Mouse (Mus musculus) myocyte (in vitro differentiated cells): ENCODE measurements around the gene Fkbp4. TPM values are rescaled to one million over a fixed set of nuclear protein-coding genes. Genes with fewer than 3 reads are reported as not detected.
A peak's percentile ranks its signal among the peaks of the same experiment; 100 is the strongest.

Source experiments
- H3K27me3 ChIP-seq: one replicate; pipeline ENCODE4 v1.6.1; 2011; ENCODE audit not compliant: control insufficient read depth, insufficient read depth, insufficient read length
- H3K36me3 ChIP-seq: one replicate; pipeline ENCODE4 v1.6.1; 2011; ENCODE audit not compliant: control insufficient read depth, insufficient read depth
- H3K4me2 ChIP-seq: one replicate; pipeline ENCODE4 v1.6.1; 2011; ENCODE audit warnings: low read depth, control low read depth
- H3K4me3 ChIP-seq: one replicate; pipeline ENCODE4 v1.5.1; 2011; ENCODE audit warnings: mild to moderate bottlenecking, control low read depth, moderate library complexity
- H3K79me2 ChIP-seq: one replicate; pipeline ENCODE4 v1.6.1; 2011; ENCODE audit not compliant: control insufficient read depth, insufficient read depth
- H3ac ChIP-seq: one replicate; pipeline ENCODE4 v1.6.1; 2011; ENCODE audit not compliant: control insufficient read depth, insufficient read length
- CEBPB ChIP-seq: IDR thresholded peaks from 2 replicates; pipeline ENCODE4 v1.6.1; 2011; ENCODE audit warnings: mild to moderate bottlenecking, moderate library complexity; ENCODE audit not compliant: poor library complexity, insufficient read depth, severe bottlenecking
- E2F4 ChIP-seq: IDR thresholded peaks from one replicate; pipeline ENCODE4 v1.6.1; 2011; ENCODE audit warnings: mild to moderate bottlenecking, control low read depth, moderate library complexity; ENCODE audit not compliant: insufficient read depth
- MAX ChIP-seq: IDR thresholded peaks from one replicate; pipeline ENCODE4 v1.6.1; 2011; ENCODE audit warnings: low read depth, mild to moderate bottlenecking, control low read depth
- MYOD1 ChIP-seq, 3 experiments: IDR thresholded peaks; one replicate each; pipeline ENCODE4 v1.6.1; 2011; ENCODE audit warnings: control low read depth in 2 of 3, low read depth in 2 of 3, mild to moderate bottlenecking in 2 of 3, moderate library complexity in 1 of 3; ENCODE audit not compliant: insufficient read length in 2 of 3, control insufficient read depth in 1 of 3
- MYOG ChIP-seq, 3 experiments: IDR thresholded peaks; one replicate each; pipeline ENCODE4 v1.6.1; 2011; ENCODE audit warnings: control low read depth in 2 of 3, low read depth in 2 of 3, mild to moderate bottlenecking in 2 of 3; ENCODE audit not compliant: insufficient read length in 2 of 3, control insufficient read depth in 1 of 3, insufficient read depth in 1 of 3
- POLR2A ChIP-seq: IDR thresholded peaks from one replicate; pipeline ENCODE4 v1.6.1; 2011; ENCODE audit warnings: low read depth, mild to moderate bottlenecking, control low read depth, moderate library complexity; ENCODE audit not compliant: insufficient read length
- POLR2AphosphoS2 ChIP-seq: IDR thresholded peaks from one replicate; pipeline ENCODE4 v1.6.1; 2011; ENCODE audit warnings: low read depth, control low read depth; ENCODE audit not compliant: insufficient read length
- REST ChIP-seq: IDR thresholded peaks from one replicate; pipeline ENCODE4 v1.6.1; 2011; ENCODE audit warnings: mild to moderate bottlenecking, control low read depth, moderate library complexity; ENCODE audit not compliant: insufficient read depth, insufficient read length
- SRF ChIP-seq: IDR thresholded peaks from one replicate; pipeline ENCODE4 v1.6.1; 2011; ENCODE audit warnings: low read depth; ENCODE audit not compliant: control insufficient read depth, insufficient read length
- TCF12 ChIP-seq: IDR thresholded peaks from one replicate; pipeline ENCODE4 v1.6.1; 2011; ENCODE audit warnings: mild to moderate bottlenecking, control low read depth; ENCODE audit not compliant: poor library complexity, insufficient read depth, severe bottlenecking
- TCF3 ChIP-seq: IDR thresholded peaks from one replicate; pipeline ENCODE4 v1.6.1; 2011; ENCODE audit warnings: low read depth, control low read depth; ENCODE audit not compliant: insufficient read length
- USF1 ChIP-seq: IDR thresholded peaks from one replicate; pipeline ENCODE4 v1.6.1; 2011; ENCODE audit warnings: low read depth, mild to moderate bottlenecking, control low read depth, moderate library complexity
- polyA plus RNA-seq: library from polyadenylated mRNA; unstranded; fragments of >200 nt; fragmentation: generic; extraction: Trizol; gene quantifications from one replicate; pipeline ENCODE4 v1.2.1, GENCODE M21; 2012; ENCODE audit warnings: missing spikeins

Fkbp4 gene
- polyA plus RNA-seq, 1 experiment: 224 TPM

- H3K36me3 ChIP-seq: no peaks in the 10 kb centered on the region
- TF ChIP-seq MAX (no peak), CEBPB (no peak), TCF3 (no peak), E2F4 (no peak), MYOG (IDR thresholded peaks at IDR 0.05; ENCODE audit: control insufficient read depth in 1 of 3, insufficient read depth in 1 of 3, insufficient read length in 2 of 3, low read depth in 2 of 3) (no peak), TCF12 (no peak), USF1 (no peak), MYOD1 (IDR thresholded peaks at IDR 0.05; ENCODE audit: control insufficient read depth in 1 of 3, insufficient read length in 2 of 3, low read depth in 2 of 3) (no peak), REST (no peak), SRF (no peak), POLR2AphosphoS2 (no peak), POLR2A (no peak)
Observed at GRCm38 (mm10) chr6:128423496-128424268, 14.8 kb downstream of the Fkbp4 start.

GRCm38 (mm10) chr6:128421480-128421879, 17.0 kb downstream of the Fkbp4 start:
- no peaks in the 10 kb centered on the region for H3K36me3 ChIP-seq
- peak overlapping the region; percentile 73 for H3K4me2 ChIP-seq
- no peak overlapping the region for H3K4me3 ChIP-seq
- no peak for TF ChIP-seq TCF12
- TF ChIP-seq POLR2A: no peak
- no peak for TF ChIP-seq MYOD1 (IDR thresholded peaks at IDR 0.05; ENCODE audit: control insufficient read depth in 1 of 3, insufficient read length in 2 of 3, low read depth in 2 of 3)
- no peak for TF ChIP-seq SRF
- TF ChIP-seq TCF3: no peak
- no peak for TF ChIP-seq MAX
- TF ChIP-seq CEBPB: no peak
- TF ChIP-seq REST: no peak
- H3K27me3 ChIP-seq: no peaks in the 10 kb centered on the region
- no peak overlapping the region for H3ac ChIP-seq
- peaks cover 54% of the 10 kb centered on the region for H3K79me2 ChIP-seq

More at GRCm38 (mm10) chr6:128423496-128424268, 14.8 kb downstream of the Fkbp4 start:
- H3ac ChIP-seq: peak overlapping the region; percentile 48
- H3K79me2 ChIP-seq: peaks cover 40% of the 10 kb centered on the region
- peak overlapping the region; percentile 90 for H3K4me2 ChIP-seq
- peak overlapping the region; percentile 63 for H3K4me3 ChIP-seq
- H3K27me3 ChIP-seq: no peaks in the 10 kb centered on the region

GRCm38 (mm10) chr6:128421036-128421435, 17.4 kb downstream of the Fkbp4 start:
- Histone ChIP-seq H3K79me2 (peaks cover 54% of the 10 kb centered on the region), H3ac (no peak overlapping the region), H3K4me2 (peak overlapping the region; percentile 73), H3K36me3 (no peaks in the 10 kb centered on the region), H3K27me3 (no peaks in the 10 kb centered on the region), H3K4me3 (no peak overlapping the region)
- TF ChIP-seq MAX: no peak
- TF ChIP-seq POLR2A: peak; percentile 22

GRCm38 (mm10) chr6:128418076-128418475, 20.4 kb downstream of the Fkbp4 start:
- Histone ChIP-seq H3K4me2 (no peak overlapping the region), H3ac (no peak overlapping the region), H3K27me3 (no peaks in the 10 kb centered on the region), H3K79me2 (peaks cover 43% of the 10 kb centered on the region), H3K4me3 (no peak overlapping the region), H3K36me3 (peaks cover 3% of the 10 kb centered on the region)
- TF ChIP-seq TCF3 (no peak), SRF (no peak), CEBPB (no peak), USF1 (no peak), MAX (no peak), MYOD1 (IDR thresholded peaks at IDR 0.05; ENCODE audit: control insufficient read depth in 1 of 3, insufficient read length in 2 of 3, low read depth in 2 of 3) (no peak), REST (no peak)

- Histone ChIP-seq H3ac (no peak overlapping the region), H3K79me2 (peaks cover 27% of the 10 kb centered on the region), H3K4me3 (no peak overlapping the region), H3K4me2 (no peak overlapping the region), H3K36me3 (peaks cover 3% of the 10 kb centered on the region), H3K27me3 (no peaks in the 10 kb centered on the region)
- TF ChIP-seq TCF12: no peak
- TF ChIP-seq CEBPB: no peak
- TF ChIP-seq TCF3: no peak
- TF ChIP-seq MYOD1 (IDR thresholded peaks at IDR 0.05; ENCODE audit: control insufficient read depth in 1 of 3, insufficient read length in 2 of 3, low read depth in 2 of 3): no peak
- TF ChIP-seq POLR2AphosphoS2: no peak
- TF ChIP-seq USF1: no peak
- TF ChIP-seq E2F4: no peak
- no peak for TF ChIP-seq REST
- no peak for TF ChIP-seq MYOG (IDR thresholded peaks at IDR 0.05; ENCODE audit: control insufficient read depth in 1 of 3, insufficient read depth in 1 of 3, insufficient read length in 2 of 3, low read depth in 2 of 3)
Observed at GRCm38 (mm10) chr6:128416169-128416568, 22.3 kb downstream of the Fkbp4 start.
